Mouse (Mus musculus): Measurements from ENCODE around the gene Kif14. TPM values are rescaled to one million over a fixed set of nuclear protein-coding genes. Genes with fewer than 3 reads are reported as not detected.

Gene Kif14
- total RNA-seq (2021), result under 1 TPM; 0.08 to 0.30 TPM
- 0.02 and 0.03 TPM in 2 replicates for polyA plus RNA-seq (2012; rRNA removed)
- long read RNA-seq, result 0 reads

DNA sequence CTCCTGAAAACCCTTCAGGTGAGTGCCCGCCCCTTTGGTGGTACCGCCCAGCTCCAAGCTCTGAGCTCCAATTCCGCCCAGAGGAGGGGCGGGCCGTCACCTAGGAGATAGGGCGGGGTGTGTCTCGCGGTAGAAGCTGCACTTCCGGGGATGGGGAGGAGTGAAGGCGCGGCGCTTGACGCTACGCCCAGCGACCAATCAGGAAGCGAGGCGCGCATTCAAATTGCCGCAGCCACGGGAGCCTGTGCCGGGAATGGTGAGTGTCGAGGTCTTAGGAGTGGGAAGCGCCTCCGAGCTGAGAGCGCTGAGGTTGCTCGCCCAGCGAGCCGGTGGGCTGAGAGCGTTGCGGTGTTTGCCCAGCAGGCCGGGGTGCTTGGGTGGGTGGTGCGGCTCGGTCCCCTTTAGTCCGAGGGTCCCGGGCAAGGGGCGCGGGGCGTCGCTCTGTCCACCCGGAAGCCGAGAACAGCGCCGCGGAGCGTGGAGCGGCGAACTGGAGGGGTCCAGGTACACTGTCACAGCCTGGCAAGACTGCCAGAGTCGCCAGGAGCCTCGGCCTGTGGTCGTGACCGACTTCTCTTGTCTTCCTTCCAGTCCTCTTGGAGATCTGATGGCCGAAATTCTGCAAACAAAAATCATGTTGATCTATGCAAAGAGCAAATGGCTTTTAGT is at the start of gene Kif14:
Gene Kif14, plus strand, starts transcription at position 201 of the 669 bp plus-strand sequence.
- Histone ChIP-seq H3K36me3 (ENCODE audit: control insufficient read depth, insufficient read depth, low read length) (no peaks in the 10 kb centered on the region), H3K27me3 (ENCODE audit: control insufficient read depth, insufficient read depth, low read length) (no peaks in the 10 kb centered on the region), H3K4me1 (ENCODE audit: control insufficient read depth, insufficient read depth, low read length) (no peaks in the 10 kb centered on the region), H3K9ac (ENCODE audit: low read depth, low read length) (no peak within 1 kb of the TSS), H3K27ac (no peak within 1 kb of the TSS), H3K4me3 (peak within 1 kb of the TSS; percentile 58), H3K79me2 (replicated peaks; ENCODE audit: control insufficient read depth, insufficient read depth, low read length) (no peaks in the 10 kb centered on the region)
- under 1% methylated on average over 52 of the region's 52 CpGs for WGBS
- intact Hi-C loops (cut with DNase I), result loop anchor here (5.0 kb wide), 1 partner anchor 56 kb away; no protein-coding TSS in a partner anchor
- TF ChIP-seq POLR2A (IDR thresholded peaks at IDR 0.05; ENCODE audit: insufficient read depth, low read depth, low read length) (no peak), CTCF (IDR thresholded peaks at IDR 0.05) (no peak), EP300 (IDR thresholded peaks at IDR 0.05; ENCODE audit: insufficient read depth, low read depth, low read length) (no peak)
- peak; percentile 92 to 93 for DNase-seq

DNA sequence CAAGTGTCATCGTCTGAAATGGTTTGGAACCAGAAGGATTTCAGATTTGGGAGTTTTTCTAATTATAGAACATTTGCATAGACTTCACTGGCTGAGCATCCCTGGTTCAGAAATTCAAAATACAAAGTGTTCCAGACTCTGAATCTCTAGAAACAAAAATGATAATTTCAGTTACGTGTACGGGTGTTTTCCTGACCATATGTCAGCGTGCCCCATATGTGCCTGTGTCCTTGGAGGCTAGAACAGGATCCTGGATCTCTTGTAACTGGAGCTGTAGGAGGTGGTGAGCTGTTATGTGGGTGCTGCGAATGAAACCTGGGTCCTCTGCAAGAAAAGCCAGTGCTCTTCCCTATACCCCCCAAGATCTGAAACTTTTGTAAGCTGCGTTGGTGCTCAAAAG is 47.8 kb upstream of the Kif14 start:
- H3K36me3 ChIP-seq (ENCODE audit: control insufficient read depth, insufficient read depth, low read length), result no peaks in the 10 kb centered on the region
- H3K79me2 ChIP-seq (replicated peaks; ENCODE audit: control insufficient read depth, insufficient read depth, low read length), result no peaks in the 10 kb centered on the region
- WGBS, result 91% methylated on average over 6 of the region's 6 CpGs
- no peaks in the 10 kb centered on the region for H3K27me3 ChIP-seq (ENCODE audit: control insufficient read depth, insufficient read depth, low read length)
- intact Hi-C loops (cut with DNase I), result no loop called here
- H3K9ac ChIP-seq (ENCODE audit: low read depth, low read length), result no peak overlapping the region
- H3K4me3 ChIP-seq, result no peak overlapping the region
- H3K27ac ChIP-seq, result no peak overlapping the region
- no peaks in the 10 kb centered on the region; the same call in 1 of the 2 replicates for H3K4me1 ChIP-seq (ENCODE audit: control insufficient read depth, insufficient read depth, low read length)
- TF ChIP-seq EP300 (IDR thresholded peaks at IDR 0.05; ENCODE audit: insufficient read depth, low read depth, low read length), result no peak
- TF ChIP-seq POLR2A (IDR thresholded peaks at IDR 0.05; ENCODE audit: insufficient read depth, low read depth, low read length), result no peak
- DNase-seq, result no peak

- 77% methylated on average over 11 of the region's 11 CpGs for WGBS
- Histone ChIP-seq H3K79me2 (replicated peaks; ENCODE audit: control insufficient read depth, insufficient read depth, low read length) (no peaks in the 10 kb centered on the region), H3K4me3 (no peak overlapping the region), H3K9ac (ENCODE audit: low read depth, low read length) (no peak overlapping the region), H3K27me3 (ENCODE audit: control insufficient read depth, insufficient read depth, low read length) (no peaks in the 10 kb centered on the region), H3K36me3 (ENCODE audit: control insufficient read depth, insufficient read depth, low read length) (no peaks in the 10 kb centered on the region), H3K27ac (no peak overlapping the region), H3K4me1 (ENCODE audit: control insufficient read depth, insufficient read depth, low read length) (no peaks in the 10 kb centered on the region)
- DNase-seq, result no peak
- intact Hi-C loops (cut with DNase I), result no loop called here
- TF ChIP-seq POLR2A (IDR thresholded peaks at IDR 0.05; ENCODE audit: insufficient read depth, low read depth, low read length) (no peak), CTCF (IDR thresholded peaks at IDR 0.05) (no peak), EP300 (IDR thresholded peaks at IDR 0.05; ENCODE audit: insufficient read depth, low read depth, low read length) (no peak)
Observed at GRCm38 (mm10) chr1:136427166-136427969, 38.8 kb upstream of the Kif14 start.

DNA sequence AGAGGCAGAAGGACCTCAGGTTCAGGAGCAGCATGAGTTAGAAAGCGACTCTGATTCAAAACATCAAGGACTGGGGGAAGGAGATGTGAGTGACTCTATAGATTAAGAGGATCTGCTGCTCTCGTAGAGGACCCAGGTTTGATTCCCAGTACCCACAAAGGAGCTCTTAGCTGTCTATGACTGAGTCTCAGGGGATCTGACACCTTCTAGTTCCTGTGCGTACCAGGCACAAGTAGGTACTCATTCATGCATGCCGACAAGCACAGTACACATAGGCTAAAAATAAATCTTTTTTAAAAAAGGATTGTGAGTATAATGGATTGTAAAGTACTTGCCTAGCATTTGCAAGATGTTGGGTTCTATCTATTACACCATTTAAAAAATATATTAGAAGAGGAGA is 37.2 kb upstream of the Kif14 start:
- TF ChIP-seq CTCF (IDR thresholded peaks at IDR 0.05) (no peak), EP300 (IDR thresholded peaks at IDR 0.05; ENCODE audit: insufficient read depth, low read depth, low read length) (no peak), POLR2A (IDR thresholded peaks at IDR 0.05; ENCODE audit: insufficient read depth, low read depth, low read length) (no peak)
- Histone ChIP-seq H3K9ac (ENCODE audit: low read depth, low read length) (no peak overlapping the region), H3K36me3 (ENCODE audit: control insufficient read depth, insufficient read depth, low read length) (no peaks in the 10 kb centered on the region), H3K4me3 (no peak overlapping the region), H3K79me2 (replicated peaks; ENCODE audit: control insufficient read depth, insufficient read depth, low read length) (no peaks in the 10 kb centered on the region), H3K27me3 (ENCODE audit: control insufficient read depth, insufficient read depth, low read length) (no peaks in the 10 kb centered on the region), H3K4me1 (ENCODE audit: control insufficient read depth, insufficient read depth, low read length) (no peaks in the 10 kb centered on the region), H3K27ac (no peak overlapping the region)
- DNase-seq, result no peak
- intact Hi-C loops (cut with DNase I), result no loop called here
- WGBS, result 85% methylated on average over 4 of the region's 4 CpGs

GRCm38 (mm10) chr1:136430126-136430818 is 35.9 kb upstream of the Kif14 start:
- WGBS, result 63% methylated on average over 7 of the region's 7 CpGs
- intact Hi-C loops (cut with DNase I), result no loop called here
- Histone ChIP-seq H3K79me2 (replicated peaks; ENCODE audit: control insufficient read depth, insufficient read depth, low read length) (no peaks in the 10 kb centered on the region), H3K27ac (no peak overlapping the region), H3K36me3 (ENCODE audit: control insufficient read depth, insufficient read depth, low read length) (no peaks in the 10 kb centered on the region), H3K27me3 (ENCODE audit: control insufficient read depth, insufficient read depth, low read length) (no peaks in the 10 kb centered on the region), H3K9ac (ENCODE audit: low read depth, low read length) (no peak overlapping the region), H3K4me1 (ENCODE audit: control insufficient read depth, insufficient read depth, low read length) (no peaks in the 10 kb centered on the region), H3K4me3 (no peak overlapping the region)
- DNase-seq, result no peak
- TF ChIP-seq CTCF (IDR thresholded peaks at IDR 0.05) (no peak), EP300 (IDR thresholded peaks at IDR 0.05; ENCODE audit: insufficient read depth, low read depth, low read length) (no peak), POLR2A (IDR thresholded peaks at IDR 0.05; ENCODE audit: insufficient read depth, low read depth, low read length) (no peak)

Measured in heart, adult 2 months (tissue).